Mouse (Mus musculus) CD8-positive naive resting alpha-beta T cell, adult 2 months (primary cell): Measurements from ENCODE around the gene Gm20604.

Experiments
- DNase-seq, 2 experiments: peaks; one replicate each; pipeline ENCODE4 v3.0.0; 2022; ENCODE audit warnings: low read depth in 2 of 2, low spot score in 2 of 2

The Gm20604 gene

GRCm38 (mm10) chr12:102706833-102707463 lies 51.5 kb downstream of the Gm20604 start:
- no peak for DNase-seq

GRCm38 (mm10) chr12:102705906-102706640 lies 52.4 kb downstream of the Gm20604 start:
- no peak for DNase-seq

GRCm38 (mm10) chr12:102705216-102705871 lies 53.1 kb downstream of the Gm20604 start:
- peak; percentile 93 to 94 for DNase-seq

- DNase-seq = peak; percentile 25 to 43
These were observed 53.8 kb downstream of the Gm20604 start, which contains the start of gene Itpk1 for GRCm38 (mm10) chr12:102704457-102705198. Gene Itpk1, minus strand, starts transcription at chr12:102704930.

- peak in 1 of 2 experiments; percentile 17 for DNase-seq
These were observed 54.5 kb downstream of the Gm20604 start for GRCm38 (mm10) chr12:102703921-102704408.

GRCm38 (mm10) chr12:102703441-102703840 lies 55.0 kb downstream of the Gm20604 start:
- no peak for DNase-seq

GRCm38 (mm10) chr12:102703111-102703412 lies 55.4 kb downstream of the Gm20604 start:
- DNase-seq = no peak

- peak; percentile 76 to 83 for DNase-seq
These were observed 55.9 kb downstream of the Gm20604 start for GRCm38 (mm10) chr12:102702356-102703110.

- no peak for DNase-seq
These were observed 56.7 kb downstream of the Gm20604 start for GRCm38 (mm10) chr12:102701691-102702207.

- no peak for DNase-seq
These were observed 58.0 kb downstream of the Gm20604 start for GRCm38 (mm10) chr12:102700453-102700852.

GRCm38 (mm10) chr12:102699156-102699555 lies 59.3 kb downstream of the Gm20604 start:
- no peak for DNase-seq

- DNase-seq = no peak
These were observed 60.3 kb downstream of the Gm20604 start for GRCm38 (mm10) chr12:102698089-102698684.

GRCm38 (mm10) chr12:102697381-102697780 lies 61.1 kb downstream of the Gm20604 start:
- DNase-seq = no peak

GRCm38 (mm10) chr12:102696635-102697354 lies 61.7 kb downstream of the Gm20604 start:
- DNase-seq = no peak

GRCm38 (mm10) chr12:102695369-102696239 lies 62.9 kb downstream of the Gm20604 start:
- DNase-seq = no peak

- DNase-seq = no peak
These were observed 66.7 kb downstream of the Gm20604 start for GRCm38 (mm10) chr12:102691761-102692160.
